Mouse (Mus musculus) megakaryocyte, adult 5-6 weeks (primary cell): ENCODE measurements around the gene Uba2. TPM values are rescaled to one million over a fixed set of nuclear protein-coding genes. Genes with fewer than 3 reads are reported as not detected.
"Not testable (repeated sequence)": the region's sequence is repeated elsewhere in the genome, so short reads cannot be mapped to it uniquely, and the experiment has no call there.

ENCODE experiments used
- ATAC-seq: 2 replicates; pipeline ENCODE4 v1.8.0; 2016; ENCODE audit warnings: mild to moderate bottlenecking, inconsistent platforms; ENCODE audit not compliant: poor library complexity, severe bottlenecking
- total RNA-seq, 2 experiments: library from RNA; stranded (forward) in 1 of 2; stranded (reverse) in 1 of 2; fragments of 153-499, 151-499 nt in 1 of 2; fragments of 221-1000, 200-1000 nt in 1 of 2; gene quantifications; 2 replicates each; pipeline versions ENCODE4 v1.2.3 to v1.2.4; 2015 to 2017

Uba2 gene
- total RNA-seq (2015) (111 and 115 TPM in 2 replicates), total RNA-seq (2017) (121 and 126 TPM in 2 replicates)

- ATAC-seq = no peak
Measured at GRCm38 (mm10) chr7:34169454-34169853, at the start of gene Uba2. Gene Uba2 (minus strand): TSS chr7:34169599.

- no peak for ATAC-seq
Measured at GRCm38 (mm10) chr7:34218496-34218895, 49.1 kb upstream of the Uba2 start.

GRCm38 (mm10) chr7:34216474-34216873, 47.1 kb upstream of the Uba2 start:
- ATAC-seq = no peak

- ATAC-seq = no peak
Measured at GRCm38 (mm10) chr7:34215481-34215880, 46.1 kb upstream of the Uba2 start.

- ATAC-seq = peak; percentile 92
Measured at GRCm38 (mm10) chr7:34214644-34215043, 45.2 kb upstream of the Uba2 start.

GRCm38 (mm10) chr7:34213281-34213680, 43.9 kb upstream of the Uba2 start:
- 0 out of 2 replicates have a peak, but pooled peaks have one; percentile 17 for ATAC-seq

- ATAC-seq = no peak
Measured at GRCm38 (mm10) chr7:34208027-34208745, 38.8 kb upstream of the Uba2 start.

- ATAC-seq = no peak
Measured at GRCm38 (mm10) chr7:34206331-34206730, 36.9 kb upstream of the Uba2 start.

GRCm38 (mm10) chr7:34202147-34202546, 32.7 kb upstream of the Uba2 start:
- ATAC-seq = not testable (repeated sequence)

- ATAC-seq = no peak
Measured at GRCm38 (mm10) chr7:34200829-34201228, 31.4 kb upstream of the Uba2 start.

GRCm38 (mm10) chr7:34198346-34198745, 28.9 kb upstream of the Uba2 start:
- ATAC-seq = peak; percentile 74

- peak; percentile 74 for ATAC-seq
Measured at GRCm38 (mm10) chr7:34196132-34197128, 27.0 kb upstream of the Uba2 start, which contains the start of gene Pdcd2l. Gene Pdcd2l (minus strand): TSS chr7:34196661.

GRCm38 (mm10) chr7:34195632-34196031, 26.2 kb upstream of the Uba2 start:
- ATAC-seq = no peak

GRCm38 (mm10) chr7:34192825-34193224, 23.4 kb upstream of the Uba2 start:
- ATAC-seq = peak; percentile 82

GRCm38 (mm10) chr7:34189376-34189989, 20.1 kb upstream of the Uba2 start:
- peak; percentile 91 for ATAC-seq

- ATAC-seq = no peak
Measured at GRCm38 (mm10) chr7:34183794-34184193, 14.4 kb upstream of the Uba2 start.

GRCm38 (mm10) chr7:34183356-34183755, 14.0 kb upstream of the Uba2 start:
- no peak for ATAC-seq

GRCm38 (mm10) chr7:34176241-34176640, 6.8 kb upstream of the Uba2 start:
- not testable (repeated sequence) for ATAC-seq

GRCm38 (mm10) chr7:34172251-34172650, 2.9 kb upstream of the Uba2 start:
- ATAC-seq = 0 out of 2 replicates have a peak, but pooled peaks have one; percentile 25

- peak; percentile 99 for ATAC-seq
Measured at GRCm38 (mm10) chr7:34168470-34169251, 738 bp downstream of the Uba2 start.
